Mouse (Mus musculus): ENCODE data around the gene Itpkb. TPM values are rescaled to one million over a fixed set of nuclear protein-coding genes. Genes with fewer than 3 reads are reported as not detected.

Gene Itpkb
- polyA plus RNA-seq, 1 experiment from 2014 or later: 10.9 TPM

- 87% methylated on average over 9 of the region's 9 CpGs for WGBS
- no peaks in the 10 kb centered on the region; the same call in 1 of the 2 replicates for H3K9me3 ChIP-seq (ENCODE audit: control insufficient read depth, low read depth, low read length)
- no peak for ATAC-seq (ENCODE audit: insufficient number of reproducible peaks, insufficient read depth, low FRiP score, low read depth)
These were observed 34.2 kb upstream of the Itpkb start for GRCm38 (mm10) chr1:180296088-180296487.

GRCm38 (mm10) chr1:180299697-180300096 is 30.6 kb upstream of the Itpkb start:
- Histone ChIP-seq H3K4me3 (ENCODE audit: low read depth, low read length) (no peak overlapping the region), H3K4me2 (replicated peaks; ENCODE audit: low read depth, low read length) (no peak overlapping the region), H3K27me3 (ENCODE audit: control insufficient read depth, insufficient read depth, low read length) (no peaks in the 10 kb centered on the region), H3K36me3 (ENCODE audit: control insufficient read depth, insufficient read depth, low read length) (no peaks in the 10 kb centered on the region), H3K4me1 (ENCODE audit: control insufficient read depth, insufficient read depth, low read length) (peaks cover 6% of the 10 kb centered on the region), H3K27ac (ENCODE audit: low read length) (no peak overlapping the region), H3K9me3 (ENCODE audit: control insufficient read depth, low read depth, low read length) (no peaks in the 10 kb centered on the region), H3K9ac (replicated peaks; ENCODE audit: low read depth, low read length) (no peak overlapping the region)
- 78% methylated on average over 4 of the region's 4 CpGs for WGBS
- ATAC-seq (ENCODE audit: insufficient number of reproducible peaks, insufficient read depth, low FRiP score, low read depth): no peak

More at GRCm38 (mm10) chr1:180296088-180296487, 34.2 kb upstream of the Itpkb start:
- Histone ChIP-seq H3K36me3 (ENCODE audit: control insufficient read depth, insufficient read depth, low read length) (no peaks in the 10 kb centered on the region), H3K27me3 (ENCODE audit: control insufficient read depth, insufficient read depth, low read length) (no peaks in the 10 kb centered on the region), H3K4me2 (replicated peaks; ENCODE audit: low read depth, low read length) (no peak overlapping the region), H3K4me1 (ENCODE audit: control insufficient read depth, insufficient read depth, low read length) (no peaks in the 10 kb centered on the region; the same call in 1 of the 2 replicates), H3K4me3 (ENCODE audit: low read depth, low read length) (no peak overlapping the region), H3K27ac (ENCODE audit: low read length) (no peak overlapping the region), H3K9ac (replicated peaks; ENCODE audit: low read depth, low read length) (no peak overlapping the region)

- no peaks in the 10 kb centered on the region for H3K27me3 ChIP-seq (ENCODE audit: control insufficient read depth, insufficient read depth, low read length)
- no peaks in the 10 kb centered on the region for H3K9me3 ChIP-seq (ENCODE audit: control insufficient read depth, low read depth, low read length)
- no peak overlapping the region for H3K4me3 ChIP-seq (ENCODE audit: low read depth, low read length)
- no peaks in the 10 kb centered on the region for H3K36me3 ChIP-seq (ENCODE audit: control insufficient read depth, insufficient read depth, low read length)
- no peak overlapping the region for H3K4me2 ChIP-seq (replicated peaks; ENCODE audit: low read depth, low read length)
- H3K4me1 ChIP-seq (ENCODE audit: control insufficient read depth, insufficient read depth, low read length): peaks cover 6% of the 10 kb centered on the region
- no peak overlapping the region for H3K27ac ChIP-seq (ENCODE audit: low read length)
- H3K9ac ChIP-seq (replicated peaks; ENCODE audit: low read depth, low read length): no peak overlapping the region
- no peak for ATAC-seq (ENCODE audit: insufficient number of reproducible peaks, insufficient read depth, low FRiP score, low read depth)
- 90% methylated on average over 4 of the region's 4 CpGs for WGBS
These were observed 30.0 kb upstream of the Itpkb start for GRCm38 (mm10) chr1:180300292-180300691.

DNA sequence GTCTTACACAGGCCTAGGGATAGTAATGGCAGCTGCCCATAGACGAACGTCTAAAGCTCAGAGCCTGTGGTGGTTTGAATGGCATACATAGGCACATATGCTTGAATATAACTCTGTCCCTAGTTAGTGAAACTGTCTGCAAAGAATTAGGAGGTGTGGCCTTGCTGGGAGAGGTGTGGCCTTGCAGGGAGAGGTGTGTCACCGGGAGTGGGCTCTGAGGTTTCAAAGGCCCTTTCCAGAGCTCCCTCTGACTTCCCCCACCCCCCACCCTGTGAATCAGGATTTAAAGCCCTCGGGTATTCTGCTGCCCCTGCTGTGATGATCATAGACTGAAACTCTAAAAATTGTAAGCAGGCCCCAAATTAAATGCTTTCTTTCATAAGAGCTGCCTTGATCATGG is 29.3 kb upstream of the Itpkb start:
- no peaks in the 10 kb centered on the region for H3K36me3 ChIP-seq (ENCODE audit: control insufficient read depth, insufficient read depth, low read length)

GRCm38 (mm10) chr1:180302253-180303120 is 27.8 kb upstream of the Itpkb start:
- Histone ChIP-seq H3K27me3 (ENCODE audit: control insufficient read depth, insufficient read depth, low read length) (no peaks in the 10 kb centered on the region), H3K36me3 (ENCODE audit: control insufficient read depth, insufficient read depth, low read length) (no peaks in the 10 kb centered on the region), H3K9me3 (ENCODE audit: control insufficient read depth, low read depth, low read length) (no peaks in the 10 kb centered on the region), H3K27ac (ENCODE audit: low read length) (peak overlapping the region; percentile 71; the same call in 1 of the 2 replicates), H3K4me1 (ENCODE audit: control insufficient read depth, insufficient read depth, low read length) (peaks cover 9% of the 10 kb centered on the region), H3K9ac (replicated peaks; ENCODE audit: low read depth, low read length) (no peak overlapping the region), H3K4me2 (replicated peaks; ENCODE audit: low read depth, low read length) (no peak overlapping the region), H3K4me3 (ENCODE audit: low read depth, low read length) (no peak overlapping the region)
- 54% methylated on average over 12 of the region's 12 CpGs for WGBS
- peak; percentile 47; the same call in 1 of the 2 replicates for ATAC-seq (ENCODE audit: insufficient number of reproducible peaks, insufficient read depth, low FRiP score, low read depth)

More for the DNA sequence above, 29.3 kb upstream of the Itpkb start:
- H3K4me3 ChIP-seq (ENCODE audit: low read depth, low read length): no peak overlapping the region
- H3K4me1 ChIP-seq (ENCODE audit: control insufficient read depth, insufficient read depth, low read length): peaks cover 6% of the 10 kb centered on the region
- H3K9me3 ChIP-seq (ENCODE audit: control insufficient read depth, low read depth, low read length): no peaks in the 10 kb centered on the region
- WGBS: 45% methylated on average over 4 of the region's 4 CpGs
- peak; percentile 38; the same call in 1 of the 2 replicates for ATAC-seq (ENCODE audit: insufficient number of reproducible peaks, insufficient read depth, low FRiP score, low read depth)
- H3K27me3 ChIP-seq (ENCODE audit: control insufficient read depth, insufficient read depth, low read length): no peaks in the 10 kb centered on the region
- no peak overlapping the region for H3K9ac ChIP-seq (replicated peaks; ENCODE audit: low read depth, low read length)
- no peak overlapping the region for H3K4me2 ChIP-seq (replicated peaks; ENCODE audit: low read depth, low read length)
- no peak overlapping the region for H3K27ac ChIP-seq (ENCODE audit: low read length)

DNA sequence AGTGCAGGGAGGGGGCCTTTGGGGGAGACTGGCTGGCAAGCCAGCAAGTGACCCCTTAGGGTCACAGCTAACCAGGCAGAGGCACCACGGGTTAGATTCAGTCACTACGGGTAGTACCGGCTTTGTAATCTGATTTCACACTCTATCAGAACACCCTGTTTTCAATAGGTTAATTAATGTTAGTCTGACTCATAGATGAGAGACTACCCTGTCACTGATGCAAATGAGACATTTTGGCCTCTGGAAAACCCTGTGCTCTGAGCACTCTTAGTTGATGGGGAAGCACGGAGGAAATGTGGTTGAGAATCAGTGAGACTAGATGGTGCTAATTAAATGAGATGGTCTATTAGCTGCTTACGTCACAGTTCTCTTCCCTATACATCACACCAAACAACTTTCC is 26.7 kb upstream of the Itpkb start:
- Histone ChIP-seq H3K27ac (ENCODE audit: low read length) (peak overlapping the region; percentile 1; the same call in 1 of the 2 replicates), H3K4me3 (ENCODE audit: low read depth, low read length) (no peak overlapping the region), H3K9ac (replicated peaks; ENCODE audit: low read depth, low read length) (no peak overlapping the region), H3K4me1 (ENCODE audit: control insufficient read depth, insufficient read depth, low read length) (peaks cover 17% of the 10 kb centered on the region), H3K4me2 (replicated peaks; ENCODE audit: low read depth, low read length) (no peak overlapping the region), H3K9me3 (ENCODE audit: control insufficient read depth, low read depth, low read length) (no peaks in the 10 kb centered on the region), H3K36me3 (ENCODE audit: control insufficient read depth, insufficient read depth, low read length) (no peaks in the 10 kb centered on the region), H3K27me3 (ENCODE audit: control insufficient read depth, insufficient read depth, low read length) (no peaks in the 10 kb centered on the region)
- no peak for ATAC-seq (ENCODE audit: insufficient number of reproducible peaks, insufficient read depth, low FRiP score, low read depth)
- 80% methylated on average over 5 of the region's 5 CpGs for WGBS

DNA sequence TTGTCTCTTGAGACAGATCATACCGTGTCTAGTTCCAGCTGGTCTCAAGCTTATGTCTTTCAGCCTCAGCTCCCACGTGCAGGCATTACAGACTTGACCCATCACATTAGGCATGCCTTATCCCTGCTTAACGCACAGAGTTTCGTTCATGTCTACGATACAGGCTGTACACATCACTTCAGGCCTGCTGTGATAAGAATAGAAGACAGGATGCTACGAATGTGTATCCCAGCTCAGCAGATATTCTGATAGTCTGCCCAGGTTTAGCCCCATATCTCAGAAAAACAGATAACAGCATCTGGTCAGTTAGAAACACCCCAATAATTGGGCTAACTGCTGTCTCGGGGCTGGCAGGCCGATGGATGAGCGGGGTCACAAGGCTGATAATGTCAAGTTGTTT is 23.4 kb upstream of the Itpkb start:
- Histone ChIP-seq H3K4me1 (ENCODE audit: control insufficient read depth, insufficient read depth, low read length) (peaks cover 17% of the 10 kb centered on the region), H3K4me3 (ENCODE audit: low read depth, low read length) (no peak overlapping the region), H3K4me2 (replicated peaks; ENCODE audit: low read depth, low read length) (no peak overlapping the region), H3K36me3 (ENCODE audit: control insufficient read depth, insufficient read depth, low read length) (no peaks in the 10 kb centered on the region), H3K27me3 (ENCODE audit: control insufficient read depth, insufficient read depth, low read length) (no peaks in the 10 kb centered on the region), H3K9ac (replicated peaks; ENCODE audit: low read depth, low read length) (no peak overlapping the region), H3K9me3 (ENCODE audit: control insufficient read depth, low read depth, low read length) (no peaks in the 10 kb centered on the region), H3K27ac (ENCODE audit: low read length) (peak overlapping the region; percentile 49; the same call in 1 of the 2 replicates)
- ATAC-seq (ENCODE audit: insufficient number of reproducible peaks, insufficient read depth, low FRiP score, low read depth): no peak
- 57% methylated on average over 9 of the region's 9 CpGs for WGBS

DNA sequence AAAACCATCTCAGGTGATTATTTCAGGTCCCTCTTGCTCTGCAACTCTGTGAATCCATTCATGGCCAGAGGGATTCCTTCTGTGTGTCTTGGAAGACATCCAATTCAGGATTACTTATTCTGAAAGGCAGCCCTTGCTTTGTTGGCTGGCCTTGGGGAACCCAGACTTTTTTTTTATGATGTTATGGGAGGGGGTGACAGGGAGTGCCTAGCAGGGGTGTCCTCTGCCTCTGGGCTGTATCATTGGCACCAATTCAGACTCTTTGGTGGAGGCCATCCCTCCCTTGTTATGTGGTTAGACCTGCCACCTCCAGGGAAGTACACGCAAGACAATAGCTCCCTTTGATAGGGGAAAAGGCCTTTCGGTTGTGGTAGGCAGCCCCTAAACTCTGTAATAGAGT is 22.6 kb upstream of the Itpkb start:
- peak; percentile 47; the same call in 1 of the 2 replicates for ATAC-seq (ENCODE audit: insufficient number of reproducible peaks, insufficient read depth, low FRiP score, low read depth)
- peak overlapping the region; percentile 49; the same call in 1 of the 2 replicates for H3K27ac ChIP-seq (ENCODE audit: low read length)

More for the DNA sequence above, 22.6 kb upstream of the Itpkb start:
- no peaks in the 10 kb centered on the region for H3K27me3 ChIP-seq (ENCODE audit: control insufficient read depth, insufficient read depth, low read length)
- H3K9ac ChIP-seq (replicated peaks; ENCODE audit: low read depth, low read length): no peak overlapping the region
- peaks cover 13% of the 10 kb centered on the region for H3K4me1 ChIP-seq (ENCODE audit: control insufficient read depth, insufficient read depth, low read length)
- H3K9me3 ChIP-seq (ENCODE audit: control insufficient read depth, low read depth, low read length): no peaks in the 10 kb centered on the region
- no peak overlapping the region for H3K4me2 ChIP-seq (replicated peaks; ENCODE audit: low read depth, low read length)
- WGBS: 52% methylated on average over 2 of the region's 2 CpGs
- no peaks in the 10 kb centered on the region for H3K36me3 ChIP-seq (ENCODE audit: control insufficient read depth, insufficient read depth, low read length)
- H3K4me3 ChIP-seq (ENCODE audit: low read depth, low read length): no peak overlapping the region

Data from stomach, embryonic 14.5 days (tissue).